Mouse (Mus musculus) midbrain, embryonic 14.5 days (tissue): ENCODE results near the gene Gtpbp8. TPM values are rescaled to one million over a fixed set of nuclear protein-coding genes. Genes with fewer than 3 reads are reported as not detected.

Experiments used
- ATAC-seq: fragments of 200-750 bp; cut with Nextera tagmentation; 2 replicates; pipeline ENCODE4 v1.8.0; 2017; ENCODE audit warnings: moderate number of reproducible peaks, moderate library complexity; ENCODE audit not compliant: low FRiP score, low TSS enrichment
- DNase-seq: peaks from one replicate; pipeline ENCODE4 v3.0.0-alpha.2; 2015
- H3K27ac ChIP-seq: fragments of 300-500 bp; sonication (generic); replicated peaks from 2 replicates; pipeline ENCODE4 v1.5.1; 2014; ENCODE audit warnings: mild to moderate bottlenecking, low read depth, low read length, moderate library complexity
- H3K27me3 ChIP-seq: fragments of 300-500 bp; sonication (generic); 2 replicates; pipeline ENCODE4 v1.6.1; 2014; ENCODE audit warnings: low read length, control low read depth, mixed read lengths; ENCODE audit not compliant: control insufficient read depth, insufficient read depth
- H3K36me3 ChIP-seq: fragments of 300-500 bp; sonication (generic); 2 replicates; pipeline ENCODE4 v1.6.1; 2014; ENCODE audit warnings: low read length, control low read depth; ENCODE audit not compliant: control insufficient read depth, insufficient read depth
- H3K4me1 ChIP-seq: fragments of 300-500 bp; sonication (generic); 2 replicates; pipeline ENCODE4 v1.6.1; 2014; ENCODE audit warnings: mild to moderate bottlenecking, antibody characterized with exemption, low read length, control low read depth; ENCODE audit not compliant: control insufficient read depth, insufficient read depth
- H3K4me2 ChIP-seq: fragments of 300-500 bp; sonication (generic); 2 replicates; pipeline ENCODE4 v1.6.1; 2014; ENCODE audit warnings: mild to moderate bottlenecking, low read length, moderate library complexity
- H3K4me3 ChIP-seq: fragments of 300-500 bp; sonication (generic); replicated peaks from 2 replicates; pipeline ENCODE4 v1.5.1; 2014; ENCODE audit warnings: low read depth, low read length
- H3K9ac ChIP-seq: fragments of 300-500 bp; sonication (generic); replicated peaks from 2 replicates; pipeline ENCODE4 v1.6.1; 2014; ENCODE audit warnings: mild to moderate bottlenecking, low read length, moderate library complexity
- H3K9me3 ChIP-seq: fragments of 300-500 bp; sonication (generic); 2 replicates; pipeline ENCODE4 v1.6.1; 2016; ENCODE audit warnings: low read length, control low read depth, mixed read lengths; ENCODE audit not compliant: control insufficient read depth
- WGBS: fragments of 180-500 bp; shearing (Covaris S2); extraction: QIAGEN DNeasy Blood & Tissue Kit; methylation state at CpG from one replicate; pipeline ENCODE4 v1.1.7; 2014; 5-methylcytosine and 5-hydroxymethylcytosine counted together
- polyA plus RNA-seq: library from polyadenylated mRNA; unstranded; fragments of >200 nt; fragmentation: Nextera tagmentation; extraction: Ambion mirVana; gene quantifications from 2 replicates; pipeline ENCODE4 v1.2.1, GENCODE M21; 2014

Gene Gtpbp8
- polyA plus RNA-seq, 1 experiment from 2014 or later: 50.5 TPM

- Histone ChIP-seq H3K4me3 (no peak overlapping the region), H3K9ac (no peak overlapping the region), H3K9me3 (no peaks in the 10 kb centered on the region), H3K36me3 (no peaks in the 10 kb centered on the region), H3K4me1 (no peaks in the 10 kb centered on the region), H3K4me2 (no peak overlapping the region), H3K27me3 (no peaks in the 10 kb centered on the region), H3K27ac (no peak overlapping the region)
- ATAC-seq (peak; percentile 37; the same call in 1 of the 2 replicates), DNase-seq (peak; percentile 61)
- 47% methylated on average over 2 of the region's 2 CpGs for WGBS
Observed at GRCm38 (mm10) chr16:44767967-44768366, 21.8 kb upstream of the Gtpbp8 start.

- H3K4me1 ChIP-seq: no peaks in the 10 kb centered on the region
- no peak overlapping the region for H3K27ac ChIP-seq
- WGBS: 90% methylated on average over 7 of the region's 7 CpGs
- no peak overlapping the region for H3K4me3 ChIP-seq
- no peaks in the 10 kb centered on the region for H3K27me3 ChIP-seq
- no peak overlapping the region for H3K9ac ChIP-seq
- DNase-seq (no peak), ATAC-seq (no peak)
- H3K9me3 ChIP-seq: no peaks in the 10 kb centered on the region
- no peak overlapping the region for H3K4me2 ChIP-seq
- no peaks in the 10 kb centered on the region for H3K36me3 ChIP-seq
Observed at GRCm38 (mm10) chr16:44767506-44767905, 21.3 kb upstream of the Gtpbp8 start.

GRCm38 (mm10) chr16:44766320-44766892, 20.2 kb upstream of the Gtpbp8 start:
- Histone ChIP-seq H3K9ac (no peak overlapping the region), H3K9me3 (no peaks in the 10 kb centered on the region), H3K27me3 (no peaks in the 10 kb centered on the region), H3K27ac (no peak overlapping the region), H3K4me3 (no peak overlapping the region), H3K4me1 (no peaks in the 10 kb centered on the region), H3K36me3 (no peaks in the 10 kb centered on the region), H3K4me2 (no peak overlapping the region)
- no peak for ATAC-seq
- no peak for DNase-seq
- 90% methylated on average over 9 of the region's 9 CpGs for WGBS

GRCm38 (mm10) chr16:44765555-44766319, 19.6 kb upstream of the Gtpbp8 start, which contains the start of gene Cd200r1:
Gene Cd200r1, plus strand, starts transcription at chr16:44765736.
- WGBS: 83% methylated on average over 22 of the region's 22 CpGs
- Histone ChIP-seq H3K9ac (no peak within 1 kb of the TSS), H3K4me3 (no peak within 1 kb of the TSS), H3K36me3 (no peaks in the 10 kb centered on the region), H3K27me3 (no peaks in the 10 kb centered on the region), H3K4me2 (no peak within 1 kb of the TSS), H3K9me3 (no peaks in the 10 kb centered on the region), H3K4me1 (no peaks in the 10 kb centered on the region), H3K27ac (no peak within 1 kb of the TSS)
- DNase-seq (no peak), ATAC-seq (no peak)

- H3K9me3 ChIP-seq: no peaks in the 10 kb centered on the region
- WGBS: 79% methylated on average over 1 of the region's 1 CpGs
- H3K27me3 ChIP-seq: no peaks in the 10 kb centered on the region
- no peak overlapping the region for H3K9ac ChIP-seq
- ATAC-seq: no peak
- H3K4me2 ChIP-seq: no peak overlapping the region
- peak; percentile 2 for DNase-seq
- H3K36me3 ChIP-seq: no peaks in the 10 kb centered on the region
- no peak overlapping the region for H3K4me3 ChIP-seq
- H3K4me1 ChIP-seq: no peaks in the 10 kb centered on the region
- H3K27ac ChIP-seq: no peak overlapping the region
Observed at GRCm38 (mm10) chr16:44761811-44762210, 15.6 kb upstream of the Gtpbp8 start.

GRCm38 (mm10) chr16:44757700-44758099, 11.5 kb upstream of the Gtpbp8 start:
- no peak overlapping the region for H3K4me2 ChIP-seq
- no peak overlapping the region for H3K4me3 ChIP-seq
- H3K4me1 ChIP-seq: no peaks in the 10 kb centered on the region
- ATAC-seq (no peak), DNase-seq (no peak)
- no peak overlapping the region for H3K9ac ChIP-seq
- H3K27ac ChIP-seq: no peak overlapping the region
- no peaks in the 10 kb centered on the region for H3K36me3 ChIP-seq
- H3K9me3 ChIP-seq: no peaks in the 10 kb centered on the region
- no peaks in the 10 kb centered on the region for H3K27me3 ChIP-seq
- WGBS: 91% methylated on average over 8 of the region's 8 CpGs

- no peak overlapping the region for H3K9ac ChIP-seq
- no peaks in the 10 kb centered on the region for H3K27me3 ChIP-seq
- WGBS: 63% methylated on average over 3 of the region's 3 CpGs
- H3K9me3 ChIP-seq: no peaks in the 10 kb centered on the region
- no peak for ATAC-seq
- no peak overlapping the region for H3K4me2 ChIP-seq
- no peak overlapping the region for H3K27ac ChIP-seq
- H3K4me3 ChIP-seq: no peak overlapping the region
- H3K4me1 ChIP-seq: peaks cover 17% of the 10 kb centered on the region; the same call in 1 of the 2 replicates
- no peak for DNase-seq
- H3K36me3 ChIP-seq: 0 out of 2 replicates have a peak, but pooled peaks cover 3% of the 10 kb centered on the region
Observed at GRCm38 (mm10) chr16:44748007-44748406, 1.8 kb upstream of the Gtpbp8 start.

GRCm38 (mm10) chr16:44745471-44745865, 695 bp downstream of the Gtpbp8 start:
- ATAC-seq (no peak), DNase-seq (no peak)
- H3K4me2 ChIP-seq: peak overlapping the region; percentile 84
- H3K27me3 ChIP-seq: no peaks in the 10 kb centered on the region
- no peaks in the 10 kb centered on the region for H3K9me3 ChIP-seq
- peak overlapping the region; percentile 82 for H3K4me3 ChIP-seq
- peak overlapping the region; percentile 89 for H3K9ac ChIP-seq
- peaks cover 20% of the 10 kb centered on the region for H3K36me3 ChIP-seq
- H3K27ac ChIP-seq: peak overlapping the region; percentile 97
- H3K4me1 ChIP-seq: peaks cover 17% of the 10 kb centered on the region; the same call in 1 of the 2 replicates
- 7% methylated on average over 14 of the region's 14 CpGs for WGBS

GRCm38 (mm10) chr16:44742753-44743152, 3.4 kb downstream of the Gtpbp8 start:
- no peak for DNase-seq
- 98% methylated on average over 1 of the region's 1 CpGs for WGBS

More at GRCm38 (mm10) chr16:44742753-44743152, 3.4 kb downstream of the Gtpbp8 start:
- H3K4me3 ChIP-seq: no peak overlapping the region
- no peaks in the 10 kb centered on the region for H3K9me3 ChIP-seq
- H3K9ac ChIP-seq: no peak overlapping the region
- no peak overlapping the region for H3K27ac ChIP-seq
- ATAC-seq: no peak
- H3K36me3 ChIP-seq: peaks cover 38% of the 10 kb centered on the region
- peaks cover 17% of the 10 kb centered on the region; the same call in 1 of the 2 replicates for H3K4me1 ChIP-seq
- H3K27me3 ChIP-seq: no peaks in the 10 kb centered on the region
- no peak overlapping the region for H3K4me2 ChIP-seq
